Mouse (Mus musculus): ENCODE results near the gene Slirp.

DNA sequence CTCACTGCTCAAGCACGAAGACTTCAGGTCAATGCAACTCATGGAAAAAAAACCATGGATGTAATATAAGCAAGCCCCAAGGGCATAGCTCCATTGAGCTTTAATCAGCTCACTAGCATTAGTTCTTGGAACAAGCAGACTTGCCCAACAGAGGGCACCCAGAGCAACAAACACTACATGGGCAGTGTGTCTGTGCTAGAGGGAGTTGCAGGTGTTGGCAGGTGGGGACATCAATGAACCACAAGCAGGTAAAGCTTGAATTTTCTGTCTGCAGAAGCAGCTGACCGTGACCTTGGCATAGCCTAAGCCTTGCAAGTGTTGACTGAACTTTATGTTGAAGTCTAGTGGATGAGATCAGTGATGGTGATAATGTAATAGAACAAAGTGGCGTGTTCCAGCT is 31.1 kb downstream of the Slirp start:
- TF ChIP-seq POLR2A (IDR thresholded peaks at IDR 0.05; ENCODE audit: low read depth, low read length) (no peak), CTCF (IDR thresholded peaks at IDR 0.05; ENCODE audit: borderline replicate concordance, insufficient read depth, low read length) (no peak)

All from embryonic fibroblast, embryonic 13.5 days (primary cell).